Mouse (Mus musculus): ENCODE measurements at regions not wholly inside any gene's neighbourhood (a gene's known extent, or its start where the extent isn't known, plus 50 kb on each side); places are given as distances from the start of the nearest gene placed in this dataset.

- TF ChIP-seq CTCF (IDR thresholded peaks at IDR 0.05; ENCODE audit: extremely low read depth, insufficient read length, insufficient replicate concordance, low read depth, low read length) (no peak), POLR2A (IDR thresholded peaks at IDR 0.05; ENCODE audit: low read depth, low read length) (no peak)
Measured at GRCm38 (mm10) chr1:42152916-42153315, 542.7 kb upstream of the Pou3f3 start.

Data from small intestine, adult 2 months (tissue).